Mouse (Mus musculus) MEL (cell line): ENCODE data around the gene Txndc17.

Source experiments
- CHD1 ChIP-seq: IDR thresholded peaks from 2 replicates; pipeline ENCODE4 v1.6.1; 2012; ENCODE audit warnings: low read depth, mild to moderate bottlenecking, inconsistent platforms, low read length, improper control_type of control experiment
- CTCF ChIP-seq, 3 experiments: IDR thresholded peaks in 2 of 3; conservative IDR thresholded peaks in 1 of 3; 2 replicates each; pipeline ENCODE4 v1.5.1; 2011 to 2012; ENCODE audit warnings: low read length in 3 of 3, low read depth in 2 of 3, mild to moderate bottlenecking in 2 of 3, improper control_type of control experiment in 1 of 3, inconsistent platforms in 1 of 3, mixed read lengths in 1 of 3, moderate library complexity in 1 of 3; ENCODE audit not compliant: control insufficient read depth in 1 of 3, insufficient read depth in 1 of 3, poor library complexity in 1 of 3, severe bottlenecking in 1 of 3
- EP300 ChIP-seq, 2 experiments: IDR thresholded peaks; 2 replicates each; pipeline ENCODE4 v1.6.1; 2011; ENCODE audit warnings: improper control_type of control experiment in 2 of 2, low read length in 2 of 2, low read depth in 1 of 2, mild to moderate bottlenecking in 1 of 2
- MAX ChIP-seq: IDR thresholded peaks from 2 replicates; pipeline ENCODE4 v1.6.1; 2011; ENCODE audit warnings: low read length, improper control_type of control experiment
- MEF2A ChIP-seq: IDR thresholded peaks from 2 replicates; pipeline ENCODE4 v1.6.1; 2014; ENCODE audit warnings: low read depth, mild to moderate bottlenecking, inconsistent platforms, low read length, improper control_type of control experiment; ENCODE audit not compliant: poor library complexity, insufficient replicate concordance, severe bottlenecking; ENCODE audit errors: extremely low read depth
- POLR2A ChIP-seq, 2 experiments: IDR thresholded peaks; 2 replicates each; pipeline ENCODE4 v1.6.1; 2011 to 2012; ENCODE audit warnings: low read length in 2 of 2, mild to moderate bottlenecking in 2 of 2, control low read depth in 1 of 2, improper control_type of control experiment in 1 of 2, low read depth in 1 of 2, moderate library complexity in 1 of 2; ENCODE audit not compliant: control insufficient read depth in 1 of 2, insufficient read depth in 1 of 2, poor library complexity in 1 of 2
- POLR2AphosphoS2 ChIP-seq: IDR thresholded peaks from 2 replicates; pipeline ENCODE4 v1.6.1; 2011; ENCODE audit warnings: low read length, improper control_type of control experiment
- RCOR1 ChIP-seq: IDR thresholded peaks from 2 replicates; pipeline ENCODE4 v1.6.1; 2012; ENCODE audit warnings: low read depth, mild to moderate bottlenecking, inconsistent platforms, low read length, improper control_type of control experiment
- SIN3A ChIP-seq: IDR thresholded peaks from 2 replicates; pipeline ENCODE4 v1.6.1; 2012; ENCODE audit warnings: low read length, improper control_type of control experiment, inconsistent platforms
- USF1 ChIP-seq: IDR thresholded peaks from 2 replicates; pipeline ENCODE4 v1.6.1; 2014; ENCODE audit warnings: low read depth, mild to moderate bottlenecking, inconsistent platforms, low read length, improper control_type of control experiment, moderate library complexity
- ZC3H11A ChIP-seq: IDR thresholded peaks from 2 replicates; pipeline ENCODE4 v1.6.1; 2012; ENCODE audit warnings: low read depth, mild to moderate bottlenecking, inconsistent platforms, low read length, improper control_type of control experiment
- ZKSCAN1 ChIP-seq: IDR thresholded peaks from 2 replicates; pipeline ENCODE4 v1.6.1; 2012; ENCODE audit warnings: low read depth, mild to moderate bottlenecking, inconsistent platforms, low read length, improper control_type of control experiment, moderate library complexity

DNA sequence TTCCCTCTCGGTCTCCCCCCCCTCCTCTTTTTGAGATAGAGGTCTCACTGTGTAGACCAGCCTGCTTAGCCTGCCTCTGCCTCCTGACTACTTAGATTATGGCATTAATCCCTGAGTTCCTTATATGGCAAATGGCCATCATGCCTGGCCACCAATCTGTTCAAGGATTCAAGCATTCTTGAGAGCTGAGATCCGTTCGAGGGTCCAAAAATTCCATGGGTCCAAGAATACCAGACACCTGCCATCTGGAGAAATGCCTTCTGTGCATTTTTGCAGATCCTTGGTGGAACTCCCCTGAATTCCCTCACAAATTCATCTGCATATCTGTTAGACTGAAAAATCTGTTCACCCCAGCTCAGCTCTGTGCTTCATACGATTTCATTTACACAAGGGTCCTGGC is 16.1 kb downstream of the Txndc17 start:
- no peak for TF ChIP-seq POLR2AphosphoS2
- TF ChIP-seq POLR2A (IDR thresholded peaks at IDR 0.05; ENCODE audit: control insufficient read depth in 1 of 2, insufficient read depth in 1 of 2, low read depth in 1 of 2, low read length in 2 of 2, poor library complexity in 1 of 2): no peak
- no peak for TF ChIP-seq EP300 (IDR thresholded peaks at IDR 0.05; ENCODE audit: low read depth in 1 of 2, low read length in 2 of 2)
- no peak for TF ChIP-seq RCOR1
- TF ChIP-seq CTCF (IDR thresholded peaks at IDR 0.05 in 2 of 3, conservative IDR thresholded peaks at IDR 0.05 in 1 of 3; ENCODE audit: control insufficient read depth in 1 of 3, insufficient read depth in 1 of 3, low read depth in 2 of 3, low read length in 3 of 3, poor library complexity in 1 of 3, severe bottlenecking in 1 of 3): no peak
- TF ChIP-seq ZC3H11A: no peak
- TF ChIP-seq MAX: no peak
- no peak for TF ChIP-seq USF1
- TF ChIP-seq SIN3A: no peak
- TF ChIP-seq ZKSCAN1: no peak
- no peak for TF ChIP-seq MEF2A
- TF ChIP-seq CHD1: no peak
